Mouse (Mus musculus) testis, adult 2 months (tissue): ENCODE data around the gene Pacs1.

Experiments
- CTCF ChIP-seq: fragments of 200-500 bp; IDR thresholded peaks from 2 replicates; pipeline ENCODE4 v1.5.1; 2012; ENCODE audit warnings: low read depth, mild to moderate bottlenecking, inconsistent platforms, low read length, moderate library complexity; ENCODE audit not compliant: control insufficient read depth, insufficient read depth, insufficient replicate concordance
- POLR2A ChIP-seq: fragments of 200-500 bp; IDR thresholded peaks from 2 replicates; pipeline ENCODE4 v1.6.1; 2012; ENCODE audit warnings: low read depth, mild to moderate bottlenecking, inconsistent platforms, low read length, moderate library complexity; ENCODE audit not compliant: control insufficient read depth

GRCm38 (mm10) chr19:5122492-5122891 is 150.4 kb downstream of the Pacs1 start:
- TF ChIP-seq CTCF = no peak
- 0 out of 2 replicates have a peak, but pooled peaks have one; percentile 36 for TF ChIP-seq POLR2A
